Mouse (Mus musculus) midbrain, postnatal 0 days (tissue): ENCODE data around the gene Stt3a. TPM values are rescaled to one million over a fixed set of nuclear protein-coding genes. Genes with fewer than 3 reads are reported as not detected.

Experiments used
- ATAC-seq: fragments of 200-750 bp; cut with Nextera tagmentation; 2 replicates; pipeline ENCODE4 v1.8.0; 2017; ENCODE audit warnings: moderate number of reproducible peaks, mild to moderate bottlenecking, moderate TSS enrichment, moderate library complexity; ENCODE audit not compliant: low FRiP score
- DNase-seq: peaks from one replicate; pipeline ENCODE4 v3.0.0-alpha.2; 2015; ENCODE audit warnings: low spot score
- H3K27ac ChIP-seq: fragments of 300-500 bp; sonication (generic); 2 replicates; pipeline ENCODE4 v1.5.1; 2014; ENCODE audit warnings: low read depth, mild to moderate bottlenecking, low read length, mixed read lengths
- H3K27me3 ChIP-seq: fragments of 300-500 bp; sonication (generic); 2 replicates; pipeline ENCODE4 v1.6.1; 2014; ENCODE audit warnings: low read length, control low read depth, mixed read lengths; ENCODE audit not compliant: insufficient read depth
- H3K36me3 ChIP-seq: fragments of 300-500 bp; sonication (generic); 2 replicates; pipeline ENCODE4 v1.6.1; 2014; ENCODE audit warnings: low read length, control low read depth, mixed read lengths; ENCODE audit not compliant: insufficient read depth
- H3K4me1 ChIP-seq: fragments of 300-500 bp; sonication (generic); 2 replicates; pipeline ENCODE4 v1.6.1; 2014; ENCODE audit warnings: mild to moderate bottlenecking, control low read depth, antibody characterized with exemption, low read length, mixed read lengths; ENCODE audit not compliant: insufficient read depth
- H3K4me2 ChIP-seq: fragments of 300-500 bp; sonication (generic); 2 replicates; pipeline ENCODE4 v1.6.1; 2014; ENCODE audit warnings: low read depth, mild to moderate bottlenecking, low read length, mixed read lengths; ENCODE audit not compliant: poor library complexity, severe bottlenecking
- H3K4me3 ChIP-seq: fragments of 300-500 bp; sonication (generic); 2 replicates; pipeline ENCODE4 v1.5.1; 2014; ENCODE audit warnings: low read depth, mild to moderate bottlenecking, low read length, moderate library complexity
- H3K9ac ChIP-seq: fragments of 300-500 bp; sonication (generic); replicated peaks from 2 replicates; pipeline ENCODE4 v1.6.1; 2014; ENCODE audit warnings: mild to moderate bottlenecking, low read length, moderate library complexity, mixed read lengths; ENCODE audit not compliant: poor library complexity, severe bottlenecking
- H3K9me3 ChIP-seq: fragments of 300-500 bp; sonication (generic); 2 replicates; pipeline ENCODE4 v1.6.1; 2016; ENCODE audit warnings: low read length, control low read depth
- CTCF ChIP-seq: IDR thresholded peaks from 2 replicates; pipeline ENCODE4 v1.5.1; 2016; ENCODE audit warnings: antibody characterized with exemption, mild to moderate bottlenecking
- WGBS: fragments of 180-500 bp; shearing (Covaris S2); extraction: QIAGEN DNeasy Blood & Tissue Kit; methylation state at CpG from one replicate; pipeline ENCODE4 v1.1.7; 2014; 5-methylcytosine and 5-hydroxymethylcytosine counted together
- polyA plus RNA-seq: library from polyadenylated mRNA; unstranded; fragments of >200 nt; fragmentation: Nextera tagmentation; extraction: Ambion mirVana; gene quantifications from 2 replicates; pipeline ENCODE4 v1.2.1, GENCODE M21; 2015
- total RNA-seq: library from RNA; depleted of rRNA; stranded (reverse); fragments of >200 nt; gene quantifications from 2 replicates; pipeline ENCODE4 v1.2.3, GENCODE M21; 2014

Gene Stt3a
- total and polyA plus RNA-seq, 2 experiments from 2014 or later, result 64.4 to 73.6 TPM

- 78% methylated on average over 2 of the region's 2 CpGs for WGBS
- H3K36me3 ChIP-seq, result 0 out of 2 replicates have a peak, but pooled peaks cover 11% of the 10 kb centered on the region
- H3K9me3 ChIP-seq, result no peaks in the 10 kb centered on the region
- no peak overlapping the region for H3K4me3 ChIP-seq
- H3K27ac ChIP-seq, result no peak overlapping the region
- TF ChIP-seq CTCF, result no peak
- ATAC-seq (no peak), DNase-seq (no peak)
- no peak overlapping the region for H3K9ac ChIP-seq
- no peaks in the 10 kb centered on the region for H3K27me3 ChIP-seq
- no peak overlapping the region for H3K4me2 ChIP-seq
- H3K4me1 ChIP-seq, result peaks cover 6% of the 10 kb centered on the region; the same call in 1 of the 2 replicates
These were observed 27.0 kb upstream of the Stt3a start for GRCm38 (mm10) chr9:36794487-36794886.

DNA sequence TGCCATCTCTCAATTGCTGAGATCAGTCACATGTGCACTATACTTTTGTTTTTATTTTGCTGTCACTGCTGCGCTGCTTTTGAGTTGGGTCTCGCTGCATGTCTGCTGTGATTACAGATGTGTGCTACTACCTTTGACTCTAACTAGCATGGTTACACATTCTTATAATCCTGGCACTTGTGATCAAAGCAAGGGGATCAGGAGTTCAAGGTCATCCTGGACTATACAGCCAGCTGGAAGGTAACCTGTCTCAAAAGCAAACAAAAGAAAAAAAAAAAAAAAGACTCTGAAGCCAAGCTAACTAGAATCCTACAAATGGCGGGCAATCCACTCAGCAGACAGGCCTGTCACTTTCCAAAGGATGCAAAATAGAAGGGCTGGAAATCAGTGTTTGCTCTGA lies 24.7 kb upstream of the Stt3a start:
- Histone ChIP-seq H3K4me3 (no peak overlapping the region), H3K4me2 (no peak overlapping the region), H3K4me1 (peaks cover 6% of the 10 kb centered on the region; the same call in 1 of the 2 replicates), H3K27ac (no peak overlapping the region), H3K9ac (no peak overlapping the region), H3K27me3 (no peaks in the 10 kb centered on the region), H3K9me3 (no peaks in the 10 kb centered on the region), H3K36me3 (peaks cover 17% of the 10 kb centered on the region)
- DNase-seq (no peak), ATAC-seq (no peak)
- 89% methylated on average over 3 of the region's 3 CpGs for WGBS
- TF ChIP-seq CTCF, result no peak

GRCm38 (mm10) chr9:36783921-36784320 lies 16.4 kb upstream of the Stt3a start:
- no peaks in the 10 kb centered on the region for H3K4me1 ChIP-seq
- no peak overlapping the region for H3K4me2 ChIP-seq
- H3K9ac ChIP-seq, result no peak overlapping the region
- H3K36me3 ChIP-seq, result peaks cover 51% of the 10 kb centered on the region
- ATAC-seq (no peak), DNase-seq (no peak)
- H3K27me3 ChIP-seq, result no peaks in the 10 kb centered on the region
- H3K9me3 ChIP-seq, result no peaks in the 10 kb centered on the region
- no peak overlapping the region for H3K4me3 ChIP-seq
- WGBS, result 95% methylated on average over 2 of the region's 2 CpGs
- no peak overlapping the region for H3K27ac ChIP-seq
- TF ChIP-seq CTCF, result no peak

GRCm38 (mm10) chr9:36769048-36769413 lies 1.6 kb upstream of the Stt3a start:
- Histone ChIP-seq H3K4me3 (no peak overlapping the region), H3K9ac (no peak overlapping the region), H3K27ac (no peak overlapping the region), H3K36me3 (0 out of 2 replicates have a peak, but pooled peaks cover under 1% of the 10 kb centered on the region), H3K27me3 (no peaks in the 10 kb centered on the region), H3K4me2 (peak overlapping the region; percentile 80), H3K4me1 (peaks cover 5% of the 10 kb centered on the region; the same call in 1 of the 2 replicates), H3K9me3 (no peaks in the 10 kb centered on the region)
- 81% methylated on average over 1 of the region's 1 CpGs for WGBS
- ATAC-seq, result no peak
- no peak for DNase-seq
- no peak for TF ChIP-seq CTCF

GRCm38 (mm10) chr9:36768156-36769047 lies 923 bp upstream of the Stt3a start:
- Histone ChIP-seq H3K4me3 (peak overlapping the region; percentile 97), H3K4me1 (peaks cover 5% of the 10 kb centered on the region; the same call in 1 of the 2 replicates), H3K9me3 (no peaks in the 10 kb centered on the region), H3K9ac (peak overlapping the region; percentile 75), H3K4me2 (peak overlapping the region; percentile 80), H3K36me3 (peaks cover 5% of the 10 kb centered on the region; the same call in 1 of the 2 replicates), H3K27ac (peak overlapping the region; percentile 92), H3K27me3 (no peaks in the 10 kb centered on the region)
- no peak for TF ChIP-seq CTCF
- WGBS, result 14% methylated on average over 25 of the region's 25 CpGs
- DNase-seq (no peak), ATAC-seq (peak; percentile 11; the same call in 1 of the 2 replicates)

GRCm38 (mm10) chr9:36764378-36764777 lies 3.1 kb downstream of the Stt3a start:
- H3K36me3 ChIP-seq, result peaks cover 20% of the 10 kb centered on the region; the same call in 1 of the 2 replicates
- no peak for ATAC-seq
- H3K4me1 ChIP-seq, result peaks cover 5% of the 10 kb centered on the region; the same call in 1 of the 2 replicates
- no peak for DNase-seq
- no peak overlapping the region for H3K9ac ChIP-seq
- no peak overlapping the region for H3K27ac ChIP-seq
- TF ChIP-seq CTCF, result no peak
- H3K27me3 ChIP-seq, result no peaks in the 10 kb centered on the region
- no peak overlapping the region for H3K4me3 ChIP-seq
- no peaks in the 10 kb centered on the region for H3K9me3 ChIP-seq
- no peak overlapping the region for H3K4me2 ChIP-seq
- 97% methylated on average over 1 of the region's 1 CpGs for WGBS
